22 mouse cellular contexts compared by ENCODE assay signal in genomic region chr13:5937436-5937835, GRCm38 (mm10).
DNase-seq lines count a peak whose midpoint lies in the region; ATAC-seq and TF ChIP-seq lines count a peak whose summit lies in the region.
"Had no signal": no experiment of that assay in that cellular context is flagged by ENCODE, and none has a peak within 500 bp of the region (broad histone marks: within the 10 kb centered on the region; RNA-seq: fewer than 3 reads in every experiment).

No protein-coding gene starts in this region.

- H3K4me2 ChIP-seq in heart, embryonic 12.5 days = no peak overlapping the region
- no peak overlapping the region for H3K4me2 ChIP-seq in lung, embryonic 14.5 days
- H3K4me2 ChIP-seq: hindbrain, embryonic 12.5 days; liver, embryonic 15.5 days; stomach, embryonic 15.5 days had no signal

- H3K36me3 ChIP-seq in heart, embryonic 12.5 days = no peaks in the 10 kb centered on the region
- H3K36me3 ChIP-seq in lung, embryonic 14.5 days (ENCODE audit: insufficient read depth) = no peaks in the 10 kb centered on the region
- H3K36me3 ChIP-seq: hindbrain, embryonic 12.5 days; liver, embryonic 15.5 days; midbrain, embryonic 10.5 days; stomach, embryonic 15.5 days had no signal

- H3K27me3 ChIP-seq in heart, embryonic 12.5 days (replicated peaks) = no peaks in the 10 kb centered on the region
- no peaks in the 10 kb centered on the region for H3K27me3 ChIP-seq in lung, embryonic 14.5 days (ENCODE audit: insufficient read depth, low read length)
- H3K27me3 ChIP-seq: hindbrain, embryonic 12.5 days; liver, embryonic 15.5 days; stomach, embryonic 15.5 days had no signal

- no peak overlapping the region for H3K9ac ChIP-seq in heart, embryonic 12.5 days
- H3K9ac ChIP-seq in lung, embryonic 14.5 days = no peak overlapping the region
- H3K9ac ChIP-seq: forebrain, postnatal 0 days; hindbrain, embryonic 12.5 days; liver, embryonic 15.5 days; stomach, embryonic 15.5 days had no signal

- H3K27ac ChIP-seq in heart, embryonic 12.5 days (ENCODE audit: poor library complexity, severe bottlenecking) = no peak overlapping the region
- no peak overlapping the region for H3K27ac ChIP-seq in lung, embryonic 14.5 days (ENCODE audit: low read depth)
- H3K27ac ChIP-seq: hindbrain, embryonic 12.5 days; left cerebral cortex, adult 2 months; liver, embryonic 15.5 days; macrophage; midbrain, embryonic 10.5 days; stomach, embryonic 15.5 days had no signal

- 61% methylated on average over 2 of the region's 2 CpGs for WGBS in heart, embryonic 12.5 days
- 78% methylated on average over 2 of the region's 2 CpGs for WGBS in lung, embryonic 14.5 days

- ATAC-seq in heart, embryonic 12.5 days (ENCODE audit: insufficient number of reproducible peaks, low FRiP score) = no peak
- no peak for ATAC-seq in lung, embryonic 14.5 days (ENCODE audit: insufficient read depth)
- ATAC-seq: forebrain, postnatal 0 days; lung, postnatal 0 days had no signal

- no peak overlapping the region for H3K4me3 ChIP-seq in heart, embryonic 12.5 days
- H3K4me3 ChIP-seq in lung, embryonic 14.5 days (ENCODE audit: low read depth, low read length) = no peak overlapping the region
- H3K4me3 ChIP-seq: hindbrain, embryonic 12.5 days; left cerebral cortex, adult 2 months; liver, embryonic 15.5 days; midbrain, embryonic 10.5 days; stomach, embryonic 15.5 days had no signal

- H3K9me3 ChIP-seq in heart, embryonic 12.5 days (replicated peaks) = no peaks in the 10 kb centered on the region
- H3K9me3 ChIP-seq in lung, embryonic 14.5 days (ENCODE audit: low read depth, low read length) = no peaks in the 10 kb centered on the region
- H3K9me3 ChIP-seq: hindbrain, embryonic 12.5 days; liver, embryonic 15.5 days; midbrain, embryonic 10.5 days; stomach, embryonic 15.5 days had no signal

- DNase-seq in heart, adult 11 months = peak; percentile 78
- peak; percentile 6 for DNase-seq in lung, embryonic 14.5 days
- no peak for DNase-seq in lung, adult 18-20 months
- peak; percentile 6 for DNase-seq in brain, adult 2 months (ENCODE audit: low read depth, low spot score)
- DNase-seq in skeletal muscle tissue, adult 2 months (ENCODE audit: low read depth, low spot score) = peak; percentile 32
- no peak for DNase-seq in kidney, postnatal 25 days
- DNase-seq: adrenal gland, postnatal 10 days; cerebellum, adult 8-10 months; cerebellum, postnatal 36 days; forebrain, postnatal 0 days; gastrocnemius, postnatal 25 days; kidney, adult 11 months; liver; thymus, adult 2 months had no signal

- peaks cover 5% of the 10 kb centered on the region; the same call in 1 of the 2 replicates for H3K4me1 ChIP-seq in heart, embryonic 12.5 days (replicated peaks)
- no peaks in the 10 kb centered on the region for H3K4me1 ChIP-seq in lung, embryonic 14.5 days (ENCODE audit: insufficient read depth)
- H3K4me1 ChIP-seq: hindbrain, embryonic 12.5 days; liver, embryonic 15.5 days; midbrain, embryonic 10.5 days; stomach, embryonic 15.5 days had no signal

- TF ChIP-seq CTCF in lung, embryonic 14.5 days (IDR thresholded peaks at IDR 0.05; ENCODE audit: low read depth) = no peak

Comparison
In these comparisons a context has a peak if more than half of its experiments do, and no peak if none do; other contexts are left out.
1. DNase-seq: peak in heart, adult 11 months (single experiment), lung, embryonic 14.5 days (single experiment), brain, adult 2 months (single experiment) and skeletal muscle tissue, adult 2 months (single experiment); none in lung, adult 18-20 months (0 of 2) and kidney, postnatal 25 days (0 of 2).